Mouse (Mus musculus): Measurements from ENCODE around the gene Trim50. TPM values are rescaled to one million over a fixed set of nuclear protein-coding genes. Genes with fewer than 3 reads are reported as not detected.
"Not testable (repeated sequence)": the region's sequence is repeated elsewhere in the genome, so short reads cannot be mapped to it uniquely, and the experiment has no call there.

Gene Trim50
- polyA plus RNA-seq, 1 experiment, result 0.06 TPM

DNA sequence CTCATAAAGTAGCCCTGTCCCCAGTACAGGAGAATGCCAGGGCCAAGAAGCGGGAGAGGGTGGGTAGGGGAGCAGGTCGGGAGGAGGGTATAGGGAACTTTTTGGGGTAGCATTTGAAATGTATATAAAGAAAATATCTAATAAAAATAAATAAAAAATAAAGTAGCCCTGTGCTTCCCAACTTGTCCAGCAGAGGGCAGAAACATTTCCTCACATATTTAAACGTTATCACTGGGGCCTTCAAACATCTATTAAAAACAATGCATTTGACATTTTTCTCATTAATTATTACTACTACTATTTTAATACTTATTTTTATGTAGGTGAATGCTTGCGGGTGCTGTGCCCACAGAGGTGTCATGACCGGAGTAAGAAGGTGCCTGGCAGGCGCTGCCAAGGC is 14.7 kb downstream of the Trim50 start:
- no peaks in the 10 kb centered on the region for H3K36me3 ChIP-seq (ENCODE audit: control insufficient read depth, insufficient read depth, low read length)
- no peak overlapping the region for H3K27ac ChIP-seq (ENCODE audit: insufficient read depth, low read depth, low read length)
- DNase-seq, result peak; percentile 12
- no peaks in the 10 kb centered on the region for H3K27me3 ChIP-seq (replicated peaks; ENCODE audit: control insufficient read depth, insufficient read depth, low read length)
- peaks cover 3% of the 10 kb centered on the region; the same call in 1 of the 2 replicates for H3K4me1 ChIP-seq (ENCODE audit: control insufficient read depth, insufficient read depth, low read length)
- no peak overlapping the region for H3K4me3 ChIP-seq (ENCODE audit: insufficient read depth, low read depth, low read length)
- TF ChIP-seq POLR2A (IDR thresholded peaks at IDR 0.05; ENCODE audit: low read depth, low read length), result no peak
- TF ChIP-seq CTCF (conservative IDR thresholded peaks at IDR 0.05; ENCODE audit: insufficient read depth, insufficient read length, low read depth, low read length), result no peak
- 59% methylated on average over 6 of the region's 6 CpGs for WGBS

- Histone ChIP-seq H3K36me3 (ENCODE audit: control insufficient read depth, insufficient read depth, low read length) (no peaks in the 10 kb centered on the region), H3K27me3 (replicated peaks; ENCODE audit: control insufficient read depth, insufficient read depth, low read length) (no peaks in the 10 kb centered on the region), H3K27ac (ENCODE audit: insufficient read depth, low read depth, low read length) (no peak overlapping the region), H3K4me1 (ENCODE audit: control insufficient read depth, insufficient read depth, low read length) (peaks cover 3% of the 10 kb centered on the region; the same call in 1 of the 2 replicates), H3K4me3 (ENCODE audit: insufficient read depth, low read depth, low read length) (no peak overlapping the region)
- TF ChIP-seq CTCF (conservative IDR thresholded peaks at IDR 0.05; ENCODE audit: insufficient read depth, insufficient read length, low read depth, low read length), result no peak
- TF ChIP-seq POLR2A (IDR thresholded peaks at IDR 0.05; ENCODE audit: low read depth, low read length), result no peak
- whole genome bisulfite sequencing, result 83% methylated on average over 6 of the region's 6 CpGs
- no peak for DNase-seq
Observed at GRCm38 (mm10) chr5:135368312-135368711, 15.2 kb downstream of the Trim50 start.

GRCm38 (mm10) chr5:135369196-135369595 is 16.1 kb downstream of the Trim50 start:
- not testable (repeated sequence) for H3K27me3 ChIP-seq (replicated peaks; ENCODE audit: control insufficient read depth, insufficient read depth, low read length); H3K4me1 ChIP-seq (ENCODE audit: control insufficient read depth, insufficient read depth, low read length); H3K36me3 ChIP-seq (ENCODE audit: control insufficient read depth, insufficient read depth, low read length); DNase-seq; H3K27ac ChIP-seq (ENCODE audit: insufficient read depth, low read depth, low read length)
- WGBS, result 56% methylated on average over 9 of the region's 9 CpGs
- peak overlapping the region; percentile 86 for H3K4me3 ChIP-seq (ENCODE audit: insufficient read depth, low read depth, low read length)

- Histone ChIP-seq H3K27me3 (replicated peaks; ENCODE audit: control insufficient read depth, insufficient read depth, low read length) (no peaks in the 10 kb centered on the region), H3K36me3 (ENCODE audit: control insufficient read depth, insufficient read depth, low read length) (no peaks in the 10 kb centered on the region; the same call in 1 of the 2 replicates), H3K4me3 (ENCODE audit: insufficient read depth, low read depth, low read length) (peak within 1 kb of the TSS; percentile 86), H3K4me1 (ENCODE audit: control insufficient read depth, insufficient read depth, low read length) (peaks cover 3% of the 10 kb centered on the region; the same call in 1 of the 2 replicates), H3K27ac (ENCODE audit: insufficient read depth, low read depth, low read length) (peak within 1 kb of the TSS; percentile 86)
- under 1% methylated on average over 64 of the region's 64 CpGs for WGBS
- TF ChIP-seq POLR2A (IDR thresholded peaks at IDR 0.05; ENCODE audit: low read depth, low read length) (no peak), CTCF (conservative IDR thresholded peaks at IDR 0.05; ENCODE audit: insufficient read depth, insufficient read length, low read depth, low read length) (no peak)
- DNase-seq, result peak; percentile 96
Observed at GRCm38 (mm10) chr5:135369787-135370654, 16.9 kb downstream of the Trim50 start, which contains the start of gene Nsun5. TSS of gene Nsun5 (plus strand) at chr5:135369953.

DNA sequence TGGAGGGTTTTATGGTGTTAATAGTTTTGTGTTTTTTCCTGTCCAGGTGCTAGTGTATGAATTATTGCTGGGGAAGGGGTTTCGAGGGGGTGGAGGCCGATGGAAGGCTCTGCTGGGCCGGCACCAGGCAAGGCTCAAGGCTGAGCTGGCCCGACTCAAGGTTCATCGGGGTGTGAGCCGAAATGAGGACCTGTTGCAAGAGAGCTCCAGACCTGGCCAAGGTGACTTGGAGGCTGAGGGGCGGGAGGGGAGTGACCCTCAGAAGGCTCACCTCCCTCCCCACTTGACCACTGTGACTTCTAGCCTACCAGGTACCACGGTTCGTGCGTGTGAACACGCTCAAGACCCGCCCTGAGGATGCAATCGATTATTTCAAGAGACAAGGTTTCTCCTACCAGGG is 18.1 kb downstream of the Trim50 start:
- peaks cover 3% of the 10 kb centered on the region; the same call in 1 of the 2 replicates for H3K4me1 ChIP-seq (ENCODE audit: control insufficient read depth, insufficient read depth, low read length)
- H3K27ac ChIP-seq (ENCODE audit: insufficient read depth, low read depth, low read length), result no peak overlapping the region
- H3K36me3 ChIP-seq (ENCODE audit: control insufficient read depth, insufficient read depth, low read length), result no peaks in the 10 kb centered on the region; the same call in 1 of the 2 replicates
- H3K4me3 ChIP-seq (ENCODE audit: insufficient read depth, low read depth, low read length), result no peak overlapping the region
- no peaks in the 10 kb centered on the region for H3K27me3 ChIP-seq (replicated peaks; ENCODE audit: control insufficient read depth, insufficient read depth, low read length)
- DNase-seq, result no peak
- TF ChIP-seq CTCF (conservative IDR thresholded peaks at IDR 0.05; ENCODE audit: insufficient read depth, insufficient read length, low read depth, low read length) (no peak), POLR2A (IDR thresholded peaks at IDR 0.05; ENCODE audit: low read depth, low read length) (no peak)
- 95% methylated on average over 13 of the region's 13 CpGs for WGBS

DNA sequence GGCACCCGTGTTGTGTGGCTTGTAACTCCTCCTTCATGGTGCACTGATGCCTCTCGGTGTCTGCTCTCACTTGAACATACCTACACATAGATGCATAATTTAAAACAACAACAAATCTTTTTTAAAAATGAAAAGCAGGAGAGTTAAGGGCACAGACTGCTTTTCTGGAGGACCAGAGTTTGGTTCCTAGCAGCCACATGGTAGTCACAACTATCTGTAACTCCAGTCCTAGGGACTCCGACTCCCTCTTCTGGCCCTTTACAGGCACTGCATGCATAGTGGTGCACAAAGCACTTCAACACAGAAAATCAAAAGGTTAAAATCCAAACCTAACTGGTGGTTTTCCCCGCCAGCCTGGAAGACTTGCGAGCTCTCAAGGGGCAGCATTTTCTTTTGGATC is 20.5 kb downstream of the Trim50 start:
- no peak for DNase-seq
- Histone ChIP-seq H3K4me3 (ENCODE audit: insufficient read depth, low read depth, low read length) (no peak overlapping the region), H3K36me3 (ENCODE audit: control insufficient read depth, insufficient read depth, low read length) (no peaks in the 10 kb centered on the region; the same call in 1 of the 2 replicates), H3K27ac (ENCODE audit: insufficient read depth, low read depth, low read length) (no peak overlapping the region), H3K4me1 (ENCODE audit: control insufficient read depth, insufficient read depth, low read length) (peaks cover 3% of the 10 kb centered on the region; the same call in 1 of the 2 replicates), H3K27me3 (replicated peaks; ENCODE audit: control insufficient read depth, insufficient read depth, low read length) (no peaks in the 10 kb centered on the region)
- TF ChIP-seq POLR2A (IDR thresholded peaks at IDR 0.05; ENCODE audit: low read depth, low read length), result no peak
- TF ChIP-seq CTCF (conservative IDR thresholded peaks at IDR 0.05; ENCODE audit: insufficient read depth, insufficient read length, low read depth, low read length), result 0 out of 2 replicates have a peak, but pooled peaks have one; percentile 17
- 96% methylated on average over 5 of the region's 5 CpGs for WGBS

GRCm38 (mm10) chr5:135375167-135375566 is 22.1 kb downstream of the Trim50 start:
- 35% methylated on average over 8 of the region's 8 CpGs for WGBS
- Histone ChIP-seq H3K27ac (ENCODE audit: insufficient read depth, low read depth, low read length) (no peak overlapping the region), H3K4me3 (ENCODE audit: insufficient read depth, low read depth, low read length) (no peak overlapping the region), H3K4me1 (ENCODE audit: control insufficient read depth, insufficient read depth, low read length) (0 out of 2 replicates have a peak, but pooled peaks cover 3% of the 10 kb centered on the region), H3K27me3 (replicated peaks; ENCODE audit: control insufficient read depth, insufficient read depth, low read length) (no peaks in the 10 kb centered on the region), H3K36me3 (ENCODE audit: control insufficient read depth, insufficient read depth, low read length) (no peaks in the 10 kb centered on the region; the same call in 1 of the 2 replicates)
- no peak for TF ChIP-seq CTCF (conservative IDR thresholded peaks at IDR 0.05; ENCODE audit: insufficient read depth, insufficient read length, low read depth, low read length)
- TF ChIP-seq POLR2A (IDR thresholded peaks at IDR 0.05; ENCODE audit: low read depth, low read length), result no peak
- peak; percentile 57 for DNase-seq

All from kidney, adult 2 months (tissue).